Mouse (Mus musculus): ENCODE measurements around the gene Mtfr1l. TPM values are rescaled to one million over a fixed set of nuclear protein-coding genes. Genes with fewer than 3 reads are reported as not detected.
A peak's percentile ranks its signal among the peaks of the same experiment; 100 is the strongest.

Gene Mtfr1l
- polyA plus RNA-seq, 1 experiment from 2014 or later: 137 TPM

DNA sequence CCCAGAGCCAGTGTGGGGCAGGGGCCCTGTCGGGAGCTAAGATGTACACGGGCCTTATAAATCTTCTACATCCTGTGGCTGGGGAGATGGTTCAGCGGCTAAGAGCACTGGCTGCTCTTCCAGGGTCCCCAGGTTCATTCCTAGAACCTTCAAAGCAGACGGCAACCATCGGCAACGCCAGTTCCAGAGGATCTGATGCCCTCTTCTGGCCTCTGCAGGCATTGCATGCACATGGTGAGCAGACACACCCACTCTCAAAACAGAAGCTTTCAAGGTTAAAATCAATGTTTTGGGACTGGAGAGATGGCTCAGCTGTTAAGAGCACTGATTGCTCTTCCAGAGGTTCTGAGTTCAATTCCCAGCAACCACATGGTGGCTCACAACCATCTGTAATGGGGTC, 34.0 kb upstream of the Mtfr1l start:
- H3K27me3 ChIP-seq (ENCODE audit: insufficient read depth, low read length): no peaks in the 10 kb centered on the region
- no peak overlapping the region for H3K4me3 ChIP-seq (replicated peaks; ENCODE audit: low read depth, low read length)
- no peak overlapping the region for H3K4me2 ChIP-seq (ENCODE audit: low read length)
- no peaks in the 10 kb centered on the region for H3K9me3 ChIP-seq (replicated peaks; ENCODE audit: low read length)
- no peak overlapping the region for H3K9ac ChIP-seq (ENCODE audit: low read depth, low read length)
- DNase-seq (ENCODE audit: low spot score) (no peak), ATAC-seq (replicated peaks; ENCODE audit: low FRiP score, low read depth) (no peak)
- no peaks in the 10 kb centered on the region for H3K36me3 ChIP-seq (ENCODE audit: insufficient read depth, low read length)
- no peaks in the 10 kb centered on the region for H3K4me1 ChIP-seq (replicated peaks; ENCODE audit: insufficient read depth, low read length)
- whole genome bisulfite sequencing: 67% methylated on average over 6 of the region's 6 CpGs
- no peak overlapping the region for H3K27ac ChIP-seq
- peak; percentile 65 for TF ChIP-seq CTCF (IDR thresholded peaks at IDR 0.05; ENCODE audit: low read depth)

DNA sequence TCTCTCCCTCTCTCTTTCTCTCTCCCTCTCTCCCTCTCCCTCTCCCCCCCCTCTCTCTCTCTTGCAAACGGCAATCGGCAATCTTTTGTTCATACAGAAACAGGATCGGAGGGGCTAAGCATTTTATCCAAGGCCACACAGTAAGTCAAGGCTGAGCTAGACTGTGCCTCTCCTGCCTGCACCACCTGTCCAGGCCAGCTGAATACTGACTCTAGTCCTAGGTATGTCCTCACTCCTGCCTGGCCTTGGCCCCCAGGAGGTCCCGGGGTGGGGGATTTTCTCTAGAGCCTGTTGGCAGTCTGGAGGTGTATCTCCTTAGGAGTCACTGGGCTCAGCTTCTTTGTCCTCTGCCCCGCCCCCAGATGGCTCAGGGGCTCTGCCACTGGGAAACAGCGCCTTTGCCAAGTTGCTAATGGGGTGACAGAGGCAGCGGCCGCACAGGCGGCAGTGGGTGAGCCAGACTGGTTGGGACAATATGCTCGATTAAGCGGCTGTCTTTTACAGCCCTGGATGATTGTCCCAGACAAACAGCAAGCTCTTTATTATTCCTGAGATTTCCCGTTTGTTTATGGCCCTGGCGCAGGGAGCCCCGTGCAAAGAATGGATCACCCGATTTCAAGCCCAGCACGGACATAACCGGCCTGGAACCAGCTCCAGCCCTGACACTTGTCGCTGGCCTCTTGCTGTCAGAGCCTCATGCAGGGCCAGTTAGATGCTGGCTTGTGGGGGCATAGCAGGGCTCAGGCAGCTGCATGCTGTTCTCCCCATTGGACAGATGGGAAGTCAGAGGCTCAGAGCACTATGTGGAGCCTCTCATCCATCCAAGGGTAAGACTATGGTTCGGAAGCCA, 32.4 kb upstream of the Mtfr1l start:
- H3K36me3 ChIP-seq (ENCODE audit: insufficient read depth, low read length): no peaks in the 10 kb centered on the region
- no peaks in the 10 kb centered on the region for H3K27me3 ChIP-seq (ENCODE audit: insufficient read depth, low read length)
- ATAC-seq (replicated peaks; ENCODE audit: low FRiP score, low read depth) (no peak), DNase-seq (ENCODE audit: low spot score) (no peak)
- H3K9ac ChIP-seq (ENCODE audit: low read depth, low read length): no peak overlapping the region
- no peaks in the 10 kb centered on the region for H3K9me3 ChIP-seq (replicated peaks; ENCODE audit: low read length)
- WGBS: 40% methylated on average over 19 of the region's 19 CpGs
- TF ChIP-seq CTCF (IDR thresholded peaks at IDR 0.05; ENCODE audit: low read depth): no peak
- H3K4me3 ChIP-seq (replicated peaks; ENCODE audit: low read depth, low read length): no peak overlapping the region
- H3K4me2 ChIP-seq (ENCODE audit: low read length): no peak overlapping the region
- no peaks in the 10 kb centered on the region for H3K4me1 ChIP-seq (replicated peaks; ENCODE audit: insufficient read depth, low read length)
- H3K27ac ChIP-seq: no peak overlapping the region

DNA sequence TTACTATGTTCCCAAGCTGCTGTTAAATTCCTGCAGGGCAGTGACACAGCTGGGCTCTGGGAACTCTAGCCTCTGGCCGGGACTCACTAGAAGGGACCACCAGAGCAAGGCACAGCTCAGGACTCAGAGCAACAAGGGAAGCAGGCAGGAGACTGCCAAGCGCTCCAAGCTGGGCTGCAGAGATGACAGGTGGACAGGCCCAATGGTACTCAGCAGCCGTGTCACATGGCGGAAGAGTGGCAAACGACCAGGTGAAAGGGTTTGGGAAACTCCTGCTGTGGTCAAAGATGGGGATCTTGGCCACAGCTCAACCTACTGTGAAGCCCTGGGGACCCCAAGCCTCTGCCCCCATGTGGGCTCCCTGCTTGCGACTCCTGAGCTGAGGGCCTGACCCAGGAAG, 28.9 kb upstream of the Mtfr1l start:
- ATAC-seq (replicated peaks; ENCODE audit: low FRiP score, low read depth) (no peak), DNase-seq (ENCODE audit: low spot score) (no peak)
- 84% methylated on average over 6 of the region's 6 CpGs for WGBS
- H3K4me3 ChIP-seq (replicated peaks; ENCODE audit: low read depth, low read length): no peak overlapping the region
- no peak overlapping the region for H3K4me2 ChIP-seq (ENCODE audit: low read length)
- H3K27me3 ChIP-seq (ENCODE audit: insufficient read depth, low read length): no peaks in the 10 kb centered on the region
- H3K36me3 ChIP-seq (ENCODE audit: insufficient read depth, low read length): no peaks in the 10 kb centered on the region
- H3K27ac ChIP-seq: no peak overlapping the region
- no peaks in the 10 kb centered on the region for H3K4me1 ChIP-seq (replicated peaks; ENCODE audit: insufficient read depth, low read length)
- TF ChIP-seq CTCF (IDR thresholded peaks at IDR 0.05; ENCODE audit: low read depth): no peak
- no peak overlapping the region for H3K9ac ChIP-seq (ENCODE audit: low read depth, low read length)
- no peaks in the 10 kb centered on the region for H3K9me3 ChIP-seq (replicated peaks; ENCODE audit: low read length)

GRCm38 (mm10) chr4:134563624-134564023, 28.4 kb upstream of the Mtfr1l start:
- Histone ChIP-seq H3K27ac (no peak overlapping the region), H3K4me2 (ENCODE audit: low read length) (no peak overlapping the region), H3K36me3 (ENCODE audit: insufficient read depth, low read length) (no peaks in the 10 kb centered on the region), H3K9ac (ENCODE audit: low read depth, low read length) (no peak overlapping the region), H3K9me3 (replicated peaks; ENCODE audit: low read length) (no peaks in the 10 kb centered on the region), H3K4me1 (replicated peaks; ENCODE audit: insufficient read depth, low read length) (no peaks in the 10 kb centered on the region), H3K4me3 (replicated peaks; ENCODE audit: low read depth, low read length) (no peak overlapping the region), H3K27me3 (ENCODE audit: insufficient read depth, low read length) (no peaks in the 10 kb centered on the region)
- ATAC-seq (replicated peaks; ENCODE audit: low FRiP score, low read depth): no peak
- 89% methylated on average over 16 of the region's 16 CpGs for WGBS
- no peak for DNase-seq (ENCODE audit: low spot score)
- TF ChIP-seq CTCF (IDR thresholded peaks at IDR 0.05; ENCODE audit: low read depth): no peak

DNA sequence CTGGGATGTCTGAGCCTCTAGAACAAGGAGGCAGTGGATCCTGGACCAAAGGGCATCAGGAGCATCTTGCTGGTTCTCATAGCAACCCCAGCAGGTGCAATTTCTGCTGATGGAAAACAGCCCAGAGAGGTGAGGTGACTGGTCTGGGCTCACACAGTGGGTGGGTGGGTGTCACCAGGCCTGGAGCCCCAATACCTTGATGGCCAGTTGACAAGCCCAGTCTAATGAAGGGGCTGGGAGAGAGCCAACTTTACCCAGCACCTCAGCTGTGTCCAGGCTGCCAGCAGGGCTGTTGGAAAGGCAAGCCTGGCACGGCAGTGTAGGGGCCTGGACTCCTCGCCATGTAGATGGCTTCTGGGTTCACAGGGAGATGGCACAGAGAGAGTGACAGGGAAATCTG, 26.8 kb upstream of the Mtfr1l start:
- ATAC-seq (replicated peaks; ENCODE audit: low FRiP score, low read depth): no peak
- Histone ChIP-seq H3K4me1 (replicated peaks; ENCODE audit: insufficient read depth, low read length) (no peaks in the 10 kb centered on the region), H3K36me3 (ENCODE audit: insufficient read depth, low read length) (no peaks in the 10 kb centered on the region), H3K4me3 (replicated peaks; ENCODE audit: low read depth, low read length) (no peak overlapping the region), H3K27ac (no peak overlapping the region), H3K9ac (ENCODE audit: low read depth, low read length) (no peak overlapping the region), H3K4me2 (ENCODE audit: low read length) (no peak overlapping the region), H3K27me3 (ENCODE audit: insufficient read depth, low read length) (no peaks in the 10 kb centered on the region), H3K9me3 (replicated peaks; ENCODE audit: low read length) (no peaks in the 10 kb centered on the region)
- DNase-seq (ENCODE audit: low spot score): no peak
- TF ChIP-seq CTCF (IDR thresholded peaks at IDR 0.05; ENCODE audit: low read depth): no peak
- WGBS: 92% methylated on average over 2 of the region's 2 CpGs

DNA sequence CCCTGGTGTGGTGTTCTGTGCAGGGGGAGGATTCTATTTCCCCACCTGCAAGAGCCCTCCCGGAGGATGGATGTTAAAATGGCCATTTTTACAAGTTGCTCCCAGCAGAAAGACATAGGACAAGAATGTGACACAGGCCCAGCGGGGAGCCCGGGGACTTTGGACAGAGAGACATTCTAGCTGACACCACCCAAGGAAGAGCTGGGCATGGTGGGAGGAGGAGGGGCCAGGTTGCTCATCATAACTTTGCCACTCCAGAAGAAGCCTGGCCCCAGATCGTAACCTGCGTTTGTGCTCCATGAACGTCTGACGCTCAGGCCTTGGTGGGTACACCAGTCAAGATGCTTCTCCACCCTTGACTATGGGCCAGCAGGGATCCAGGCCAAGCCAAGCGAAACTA, 25.5 kb upstream of the Mtfr1l start:
- no peak for ATAC-seq (replicated peaks; ENCODE audit: low FRiP score, low read depth)
- Histone ChIP-seq H3K27me3 (ENCODE audit: insufficient read depth, low read length) (no peaks in the 10 kb centered on the region), H3K9me3 (replicated peaks; ENCODE audit: low read length) (no peaks in the 10 kb centered on the region), H3K4me3 (replicated peaks; ENCODE audit: low read depth, low read length) (no peak overlapping the region), H3K9ac (ENCODE audit: low read depth, low read length) (no peak overlapping the region), H3K36me3 (ENCODE audit: insufficient read depth, low read length) (no peaks in the 10 kb centered on the region), H3K4me2 (ENCODE audit: low read length) (no peak overlapping the region), H3K4me1 (replicated peaks; ENCODE audit: insufficient read depth, low read length) (no peaks in the 10 kb centered on the region), H3K27ac (no peak overlapping the region)
- 94% methylated on average over 8 of the region's 8 CpGs for WGBS
- DNase-seq (ENCODE audit: low spot score): no peak
- TF ChIP-seq CTCF (IDR thresholded peaks at IDR 0.05; ENCODE audit: low read depth): no peak

- Histone ChIP-seq H3K4me3 (replicated peaks; ENCODE audit: low read depth, low read length) (no peak overlapping the region), H3K36me3 (ENCODE audit: insufficient read depth, low read length) (no peaks in the 10 kb centered on the region), H3K27me3 (ENCODE audit: insufficient read depth, low read length) (no peaks in the 10 kb centered on the region), H3K9ac (ENCODE audit: low read depth, low read length) (no peak overlapping the region), H3K4me2 (ENCODE audit: low read length) (no peak overlapping the region), H3K4me1 (replicated peaks; ENCODE audit: insufficient read depth, low read length) (no peaks in the 10 kb centered on the region), H3K27ac (no peak overlapping the region), H3K9me3 (replicated peaks; ENCODE audit: low read length) (no peaks in the 10 kb centered on the region)
- ATAC-seq (replicated peaks; ENCODE audit: low FRiP score, low read depth) (no peak), DNase-seq (ENCODE audit: low spot score) (no peak)
- no peak for TF ChIP-seq CTCF (IDR thresholded peaks at IDR 0.05; ENCODE audit: low read depth)
- 77% methylated on average over 7 of the region's 7 CpGs for WGBS
These were observed 24.0 kb upstream of the Mtfr1l start for GRCm38 (mm10) chr4:134559154-134559553.

Data from kidney, postnatal 0 days (tissue).